Mouse (Mus musculus) frontal cortex, postnatal 10 days (tissue): ENCODE measurements around the gene 2810459M11Rik.
"Not testable (repeated sequence)": the region's sequence is repeated elsewhere in the genome, so short reads cannot be mapped to it uniquely, and the experiment has no call there.

ENCODE experiments used
- DNase-seq, 2 experiments: peaks; one replicate each; pipeline ENCODE4 v3.0.0; 2022; ENCODE audit warnings: low spot score in 2 of 2, mixed read lengths in 1 of 2

2810459M11Rik gene

GRCm38 (mm10) chr1:86045848-86046805 lies at the start of gene 2810459M11Rik:
Gene 2810459M11Rik (plus strand): TSS chr1:86045863.
- DNase-seq, result peak in 1 of 2 experiments; percentile 48

GRCm38 (mm10) chr1:85997221-85997620 lies 48.4 kb upstream of the 2810459M11Rik start:
- no peak for DNase-seq

- DNase-seq, result no peak
These were observed 47.7 kb upstream of the 2810459M11Rik start for GRCm38 (mm10) chr1:85998012-85998411.

GRCm38 (mm10) chr1:85999853-86000570 lies 45.7 kb upstream of the 2810459M11Rik start:
- DNase-seq, result no peak

GRCm38 (mm10) chr1:86005540-86005939 lies 40.1 kb upstream of the 2810459M11Rik start:
- DNase-seq, result no peak

GRCm38 (mm10) chr1:86006040-86006439 lies 39.6 kb upstream of the 2810459M11Rik start:
- no peak for DNase-seq

GRCm38 (mm10) chr1:86007778-86008177 lies 37.9 kb upstream of the 2810459M11Rik start:
- DNase-seq, result peak; percentile 80 to 88

- not testable (repeated sequence) for DNase-seq
These were observed 29.9 kb upstream of the 2810459M11Rik start for GRCm38 (mm10) chr1:86015758-86016157.

- no peak for DNase-seq
These were observed 29.1 kb upstream of the 2810459M11Rik start, which contains the start of gene Spata3 for GRCm38 (mm10) chr1:86016516-86016915. Gene Spata3 (plus strand): TSS chr1:86016816.

- peak; percentile 51 to 71 for DNase-seq
These were observed 27.2 kb upstream of the 2810459M11Rik start for GRCm38 (mm10) chr1:86018235-86019055.

- DNase-seq, result no peak
These were observed 24.2 kb upstream of the 2810459M11Rik start for GRCm38 (mm10) chr1:86021365-86021989.

- peak; percentile 60 to 77 for DNase-seq
These were observed 13.2 kb upstream of the 2810459M11Rik start for GRCm38 (mm10) chr1:86032273-86032987.

GRCm38 (mm10) chr1:86038191-86038951 lies 7.3 kb upstream of the 2810459M11Rik start:
- no peak for DNase-seq

GRCm38 (mm10) chr1:86040131-86040530 lies 5.5 kb upstream of the 2810459M11Rik start:
- no peak for DNase-seq

- DNase-seq, result no peak
These were observed 4.8 kb upstream of the 2810459M11Rik start for GRCm38 (mm10) chr1:86040817-86041216.

- DNase-seq, result no peak
These were observed 607 bp upstream of the 2810459M11Rik start for GRCm38 (mm10) chr1:86045056-86045455.

GRCm38 (mm10) chr1:86046833-86047563 lies 1.3 kb downstream of the 2810459M11Rik start:
- no peak for DNase-seq

- no peak for DNase-seq
These were observed 2.6 kb downstream of the 2810459M11Rik start for GRCm38 (mm10) chr1:86048231-86048630.

GRCm38 (mm10) chr1:86048744-86049143 lies 3.1 kb downstream of the 2810459M11Rik start:
- no peak for DNase-seq
